Mouse (Mus musculus): ENCODE measurements at regions not wholly inside any gene's neighbourhood (a gene's known extent, or its start where the extent isn't known, plus 50 kb on each side); places are given as distances from the start of the nearest gene placed in this dataset.

DNA sequence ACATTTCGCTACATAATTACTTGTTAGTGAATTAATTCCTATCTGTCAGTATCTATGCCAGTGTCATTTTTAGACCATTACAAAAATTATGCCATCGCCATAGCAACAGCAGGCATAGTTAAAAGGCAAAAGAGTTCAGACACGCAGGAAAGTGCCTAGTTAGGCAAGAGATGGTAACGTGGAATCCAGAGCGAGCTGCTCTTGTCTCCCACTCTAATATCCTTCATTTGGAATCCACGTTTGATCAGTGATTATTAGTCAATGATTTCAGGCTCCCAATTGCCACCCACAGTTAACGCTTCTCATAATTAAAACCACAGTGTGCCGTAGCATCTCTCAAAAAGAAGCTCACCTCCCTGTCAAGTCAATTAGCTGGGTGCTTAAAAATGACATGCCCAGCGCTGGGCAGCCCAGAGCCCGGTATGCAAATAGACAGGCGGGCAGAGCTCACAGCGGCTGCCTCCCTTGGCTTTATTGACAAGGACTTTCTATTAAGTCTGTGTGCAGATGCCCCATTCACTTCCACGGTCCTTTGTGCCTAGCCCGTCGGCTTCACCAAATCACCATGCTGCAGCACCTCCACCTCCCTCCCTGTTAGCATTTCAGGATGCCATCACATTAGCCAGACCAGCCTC lies 325.4 kb upstream of the Irx2 start:
- no peak for TF ChIP-seq EP300 (IDR thresholded peaks at IDR 0.05)
- no peak for TF ChIP-seq CTCF (IDR thresholded peaks at IDR 0.05)
